Mouse (Mus musculus) G1E (cell line): ENCODE measurements around the gene Kmt5a. TPM values are rescaled to one million over a fixed set of nuclear protein-coding genes. Genes with fewer than 3 reads are reported as not detected.
A peak's percentile ranks its signal among the peaks of the same experiment; 100 is the strongest.

ENCODE experiments used
- ATAC-seq: 2 replicates; pipeline ENCODE4 v1.8.0; 2016; ENCODE audit warnings: mild to moderate bottlenecking; ENCODE audit not compliant: insufficient number of reproducible peaks, poor library complexity, low FRiP score, severe bottlenecking; ENCODE audit errors: extremely low read depth
- DNase-seq: peaks from one replicate; pipeline ENCODE4 v3.0.0; 2012; ENCODE audit warnings: low spot score
- H3K27me3 ChIP-seq: 2 replicates; pipeline ENCODE4 v1.6.1; 2012; ENCODE audit warnings: mild to moderate bottlenecking, low read length, inconsistent platforms; ENCODE audit not compliant: insufficient read depth
- H3K36me3 ChIP-seq: replicated peaks from 2 replicates; pipeline ENCODE3; 2012; ENCODE audit warnings: mild to moderate bottlenecking, inconsistent platforms
- H3K4me1 ChIP-seq: 2 replicates; pipeline ENCODE4 v1.6.1; 2012; ENCODE audit warnings: low read depth, low read length, inconsistent platforms, mixed read lengths; ENCODE audit not compliant: insufficient read depth
- H3K4me3 ChIP-seq: 2 replicates; pipeline ENCODE4 v1.5.1; 2012; ENCODE audit warnings: low read depth, mild to moderate bottlenecking, inconsistent platforms, low read length, moderate library complexity, mixed read lengths
- H3K9me3 ChIP-seq: replicated peaks from 2 replicates; pipeline ENCODE4 v1.6.1; 2012; ENCODE audit warnings: inconsistent platforms
- CTCF ChIP-seq: IDR thresholded peaks from 2 replicates; pipeline ENCODE4 v1.5.1; 2012; ENCODE audit warnings: low read depth, low read length, inconsistent platforms, mixed read lengths
- GATA1 ChIP-seq: IDR thresholded peaks from 2 replicates; pipeline ENCODE4 v1.6.1; 2012; ENCODE audit warnings: borderline replicate concordance, low read length, inconsistent platforms, mixed read lengths
- GATA2 ChIP-seq: IDR thresholded peaks from 2 replicates; pipeline ENCODE4 v1.6.1; 2012; ENCODE audit warnings: low read depth, low read length, inconsistent platforms, borderline replicate concordance
- POLR2AphosphoS5 ChIP-seq: IDR thresholded peaks from 2 replicates; pipeline ENCODE4 v1.6.1; 2012; ENCODE audit warnings: low read depth, low read length, inconsistent platforms; ENCODE audit not compliant: insufficient replicate concordance
- TAL1 ChIP-seq: conservative IDR thresholded peaks from 2 replicates; pipeline ENCODE4 v1.6.1; 2012; ENCODE audit warnings: low read depth, low read length, inconsistent platforms, mixed read lengths
- polyA plus RNA-seq: library from polyadenylated mRNA; stranded (reverse); fragments of >175 nt; gene quantifications from 2 replicates; pipeline ENCODE4 v1.2.3, GENCODE M21; 2012
- total RNA-seq, 2 experiments: library from RNA; stranded (forward) in 1 of 2; stranded (reverse) in 1 of 2; fragments of 200-1000 nt in 1 of 2; fragments of >200 nt in 1 of 2; fragmentation: Nextera tagmentation in 1 of 2; gene quantifications; 2 replicates each; pipeline ENCODE4 v1.2.3; 2014 to 2017

Gene Kmt5a
- total and polyA plus RNA-seq, 3 experiments: 91.8 to 504 (median 320) TPM

GRCm38 (mm10) chr5:124433048-124433447 is 6.7 kb upstream of the Kmt5a start:
- TF ChIP-seq GATA2 (no peak), GATA1 (no peak), POLR2AphosphoS5 (no peak), CTCF (no peak)
- H3K4me3 ChIP-seq: no peak overlapping the region
- H3K4me1 ChIP-seq: peaks cover 16% of the 10 kb centered on the region; the same call in 1 of the 2 replicates
- H3K36me3 ChIP-seq: no peaks in the 10 kb centered on the region
- no peak for DNase-seq
- no peaks in the 10 kb centered on the region for H3K9me3 ChIP-seq
- no peak for ATAC-seq
- H3K27me3 ChIP-seq: no peaks in the 10 kb centered on the region

GRCm38 (mm10) chr5:124438229-124438628 is 1.5 kb upstream of the Kmt5a start:
- TF ChIP-seq CTCF (no peak), POLR2AphosphoS5 (no peak), TAL1 (no peak), GATA2 (no peak), GATA1 (no peak)
- DNase-seq (peak; percentile 25), ATAC-seq (no peak)
- peaks cover 18% of the 10 kb centered on the region for H3K36me3 ChIP-seq
- peaks cover 35% of the 10 kb centered on the region for H3K4me1 ChIP-seq
- no peaks in the 10 kb centered on the region for H3K27me3 ChIP-seq
- 0 out of 2 replicates have a peak, but pooled peaks cover 2% of the 10 kb centered on the region for H3K9me3 ChIP-seq
- H3K4me3 ChIP-seq: peak overlapping the region; percentile 82; the same call in 1 of the 2 replicates

GRCm38 (mm10) chr5:124438746-124439145 is 984 bp upstream of the Kmt5a start:
- H3K36me3 ChIP-seq: peaks cover 19% of the 10 kb centered on the region
- H3K9me3 ChIP-seq: 0 out of 2 replicates have a peak, but pooled peaks cover 2% of the 10 kb centered on the region
- DNase-seq: no peak
- no peaks in the 10 kb centered on the region for H3K27me3 ChIP-seq
- peaks cover 33% of the 10 kb centered on the region for H3K4me1 ChIP-seq
- ATAC-seq: no peak
- TF ChIP-seq POLR2AphosphoS5 (no peak), GATA1 (no peak)
- peak overlapping the region; percentile 82 for H3K4me3 ChIP-seq

GRCm38 (mm10) chr5:124440094-124440701 is 468 bp downstream of the Kmt5a start:
- peaks cover 19% of the 10 kb centered on the region for H3K36me3 ChIP-seq
- 0 out of 2 replicates have a peak, but pooled peaks cover 2% of the 10 kb centered on the region for H3K9me3 ChIP-seq
- H3K27me3 ChIP-seq: no peaks in the 10 kb centered on the region
- ATAC-seq (no peak), DNase-seq (peak; percentile 40)
- H3K4me1 ChIP-seq: peaks cover 43% of the 10 kb centered on the region
- H3K4me3 ChIP-seq: peak overlapping the region; percentile 82
- no peak for TF ChIP-seq GATA2
- no peak for TF ChIP-seq TAL1
- no peak for TF ChIP-seq GATA1
- TF ChIP-seq CTCF: no peak
- TF ChIP-seq POLR2AphosphoS5: no peak

- H3K36me3 ChIP-seq: peaks cover 34% of the 10 kb centered on the region
- 0 out of 2 replicates have a peak, but pooled peaks cover 2% of the 10 kb centered on the region for H3K9me3 ChIP-seq
- DNase-seq (no peak), ATAC-seq (no peak)
- no peak for TF ChIP-seq CTCF
- TF ChIP-seq POLR2AphosphoS5: no peak
- TF ChIP-seq GATA1: no peak
- TF ChIP-seq GATA2: no peak
- no peak for TF ChIP-seq TAL1
- H3K27me3 ChIP-seq: no peaks in the 10 kb centered on the region
- H3K4me3 ChIP-seq: no peak overlapping the region
- H3K4me1 ChIP-seq: peaks cover 58% of the 10 kb centered on the region
These were observed 2.9 kb downstream of the Kmt5a start for GRCm38 (mm10) chr5:124442628-124443027.

- H3K27me3 ChIP-seq: no peaks in the 10 kb centered on the region
- 0 out of 2 replicates have a peak, but pooled peaks cover 2% of the 10 kb centered on the region for H3K9me3 ChIP-seq
- H3K4me3 ChIP-seq: peak overlapping the region; percentile 79; the same call in 1 of the 2 replicates
- ATAC-seq (no peak), DNase-seq (no peak)
- H3K36me3 ChIP-seq: peaks cover 47% of the 10 kb centered on the region
- TF ChIP-seq TAL1: no peak
- TF ChIP-seq CTCF: no peak
- TF ChIP-seq GATA1: no peak
- TF ChIP-seq GATA2: no peak
- no peak for TF ChIP-seq POLR2AphosphoS5
- H3K4me1 ChIP-seq: peaks cover 60% of the 10 kb centered on the region
These were observed 4.5 kb downstream of the Kmt5a start for GRCm38 (mm10) chr5:124444208-124444607.
